Mouse (Mus musculus): ENCODE measurements around the gene Gm21190. TPM values are rescaled to one million over a fixed set of nuclear protein-coding genes. Genes with fewer than 3 reads are reported as not detected.

Gm21190 gene
- polyA plus RNA-seq, 1 experiment from 2014 or later: not detected

Other genes with a start within 250 kb of the Gm21190 start
- gene Gm21149, start 52.7 kb downstream of the Gm21190 start, polyA plus RNA-seq (2015; fragmentation: Nextera tagmentation; extraction: Ambion mirVana): not detected in 2 replicates
- gene Gm21083, start 48.1 kb upstream of the Gm21190 start, polyA plus RNA-seq (2015; fragmentation: Nextera tagmentation; extraction: Ambion mirVana): not detected in 2 replicates
- not detected in 2 replicates for gene Speer4d, start 89.8 kb upstream of the Gm21190 start, polyA plus RNA-seq (2015; fragmentation: Nextera tagmentation; extraction: Ambion mirVana)
- not detected in 2 replicates for gene 4930572O03Rik, start 127.8 kb upstream of the Gm21190 start, polyA plus RNA-seq (2015; fragmentation: Nextera tagmentation; extraction: Ambion mirVana)
- gene Speer4c, start 185.0 kb upstream of the Gm21190 start, polyA plus RNA-seq (2015; fragmentation: Nextera tagmentation; extraction: Ambion mirVana): not detected in 2 replicates